Mouse (Mus musculus): ENCODE data around the gene I0C0044D17Rik.
"Not testable (repeated sequence)": the region's sequence is repeated elsewhere in the genome, so short reads cannot be mapped to it uniquely, and the experiment has no call there.

Gene I0C0044D17Rik

GRCm38 (mm10) chr4:98823740-98824139, at the start of gene I0C0044D17Rik:
Gene I0C0044D17Rik, minus strand, starts transcription at chr4:98823840.
- DNase-seq: not testable (repeated sequence)

GRCm38 (mm10) chr4:98865386-98866237, 42.0 kb upstream of the I0C0044D17Rik start:
- no peak for DNase-seq

- no peak for DNase-seq
Measured at GRCm38 (mm10) chr4:98864546-98864945, 40.9 kb upstream of the I0C0044D17Rik start.

GRCm38 (mm10) chr4:98864094-98864493, 40.5 kb upstream of the I0C0044D17Rik start:
- no peak for DNase-seq

GRCm38 (mm10) chr4:98863451-98863850, 39.8 kb upstream of the I0C0044D17Rik start:
- no peak for DNase-seq

- no peak for DNase-seq
Measured at GRCm38 (mm10) chr4:98858151-98858855, 34.7 kb upstream of the I0C0044D17Rik start.

GRCm38 (mm10) chr4:98857037-98857648, 33.5 kb upstream of the I0C0044D17Rik start:
- DNase-seq: no peak

- DNase-seq: no peak
Measured at GRCm38 (mm10) chr4:98853926-98854325, 30.3 kb upstream of the I0C0044D17Rik start.

GRCm38 (mm10) chr4:98850485-98850884, 26.8 kb upstream of the I0C0044D17Rik start:
- DNase-seq: not testable (repeated sequence)

GRCm38 (mm10) chr4:98847120-98847885, 23.7 kb upstream of the I0C0044D17Rik start:
- no peak for DNase-seq

GRCm38 (mm10) chr4:98846396-98846795, 22.8 kb upstream of the I0C0044D17Rik start:
- no peak for DNase-seq

GRCm38 (mm10) chr4:98845687-98846125, 22.1 kb upstream of the I0C0044D17Rik start:
- DNase-seq: no peak

GRCm38 (mm10) chr4:98845201-98845600, 21.6 kb upstream of the I0C0044D17Rik start:
- no peak for DNase-seq

GRCm38 (mm10) chr4:98843906-98844597, 20.4 kb upstream of the I0C0044D17Rik start:
- DNase-seq: no peak

- DNase-seq: not testable (repeated sequence)
Measured at GRCm38 (mm10) chr4:98841251-98841650, 17.6 kb upstream of the I0C0044D17Rik start.

- DNase-seq: no peak
Measured at GRCm38 (mm10) chr4:98840526-98840925, 16.9 kb upstream of the I0C0044D17Rik start.

- no peak for DNase-seq
Measured at GRCm38 (mm10) chr4:98838913-98839312, 15.3 kb upstream of the I0C0044D17Rik start.

- DNase-seq: no peak
Measured at GRCm38 (mm10) chr4:98837715-98838505, 14.3 kb upstream of the I0C0044D17Rik start.

GRCm38 (mm10) chr4:98836519-98836918, 12.9 kb upstream of the I0C0044D17Rik start:
- DNase-seq: no peak

- no peak for DNase-seq
Measured at GRCm38 (mm10) chr4:98834782-98835181, 11.1 kb upstream of the I0C0044D17Rik start.

GRCm38 (mm10) chr4:98831726-98832125, 8.1 kb upstream of the I0C0044D17Rik start:
- no peak for DNase-seq
